ENCODE assay signal across 16 mouse cellular contexts in the genomic region with DNA sequence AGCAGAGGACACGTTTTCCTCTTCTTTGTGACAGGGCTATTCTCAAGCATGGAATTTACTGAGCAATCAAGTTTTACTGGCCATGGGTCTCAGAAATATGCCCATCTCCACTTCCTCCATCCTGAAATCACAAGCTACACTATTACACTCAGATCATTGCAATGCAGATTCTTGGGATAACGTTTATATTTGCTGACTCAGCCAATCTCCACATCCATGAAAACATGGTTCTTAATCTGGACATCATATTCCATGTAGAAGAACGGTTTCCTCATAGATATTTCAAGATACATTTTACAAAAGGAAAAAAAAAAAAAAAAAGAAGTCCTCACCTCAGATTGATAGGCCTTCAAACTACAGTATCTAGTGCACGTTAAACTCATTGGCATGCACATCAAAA.
"Had no signal": no experiment of that assay in that cellular context is flagged by ENCODE, and none has a peak within 500 bp of the region (broad histone marks: within the 10 kb centered on the region; RNA-seq: fewer than 3 reads in every experiment).

No protein-coding gene starts in this region.

- H3K27ac ChIP-seq: neural tube, embryonic 13.5 days; neural tube, embryonic 15.5 days; stomach, embryonic 15.5 days; stomach, postnatal 0 days had no signal

- DNase-seq: retina, postnatal 1 day; right cerebral cortex, adult 18-20 months; right cerebral cortex, postnatal 14 days; right cerebral cortex, postnatal 25 days; right cerebral cortex, postnatal 4 days; spleen, adult 18-20 months; thymus, adult 18-20 months; thymus, adult 2 months; thymus, postnatal 14 days; thymus, postnatal 25 days; thymus, postnatal 36 days; thymus, postnatal 4 days had no signal

- H3K36me3 ChIP-seq: neural tube, embryonic 13.5 days; neural tube, embryonic 15.5 days; stomach, embryonic 15.5 days had no signal

- H3K4me3 ChIP-seq: neural tube, embryonic 13.5 days; neural tube, embryonic 15.5 days; stomach, embryonic 15.5 days had no signal

- H3K4me1 ChIP-seq: neural tube, embryonic 13.5 days; neural tube, embryonic 15.5 days; stomach, embryonic 15.5 days had no signal

- H3K4me2 ChIP-seq: neural tube, embryonic 13.5 days; neural tube, embryonic 15.5 days; stomach, embryonic 15.5 days had no signal

- H3K9ac ChIP-seq: neural tube, embryonic 13.5 days; neural tube, embryonic 15.5 days; stomach, embryonic 15.5 days had no signal

- H3K27me3 ChIP-seq: neural tube, embryonic 13.5 days; neural tube, embryonic 15.5 days; stomach, embryonic 15.5 days had no signal

- H3K9me3 ChIP-seq: neural tube, embryonic 13.5 days; neural tube, embryonic 15.5 days; stomach, embryonic 15.5 days had no signal
